Mouse (Mus musculus): ENCODE results near the gene Copz1. TPM values are rescaled to one million over a fixed set of nuclear protein-coding genes. Genes with fewer than 3 reads are reported as not detected.

Copz1 gene
- total and polyA plus RNA-seq, 3 experiments: 80.0 to 271 (median 148) TPM

DNA sequence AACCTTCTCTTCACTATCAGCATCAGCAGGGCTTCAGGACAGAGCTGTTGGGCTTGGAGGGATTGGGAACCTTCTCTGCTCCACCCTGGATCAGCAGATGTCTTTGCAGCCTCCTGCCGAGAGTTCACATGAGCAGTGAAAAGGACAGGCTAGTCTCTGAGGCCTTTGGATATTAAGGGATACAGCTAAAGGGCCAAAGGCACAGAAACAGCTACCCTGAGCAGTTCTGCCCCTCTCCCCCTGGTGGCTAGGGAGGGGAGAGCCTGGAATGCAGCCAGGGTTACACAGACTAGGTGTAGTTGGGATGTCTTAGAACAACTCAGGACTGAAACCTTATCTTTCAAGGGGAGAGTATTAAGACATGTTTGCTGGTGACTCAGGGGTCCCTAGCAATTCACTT, 48.6 kb downstream of the Copz1 start:
- dilution Hi-C loops (cut with MboI; ENCODE audit: extremely low pct_ligation_motif_present, extremely low pct_unique_long_range_greater_than_20kb, low sequenced_read_pairs): no loop called here
- no peaks in the 10 kb centered on the region for H3K27me3 ChIP-seq (replicated peaks)
- no peak overlapping the region for H3K27ac ChIP-seq (ENCODE audit: insufficient read depth, low read depth)
- no peak overlapping the region for H3K4me3 ChIP-seq (replicated peaks in 1 of 3; ENCODE audit: low read depth in 2 of 3, low read length in 2 of 3, poor library complexity in 1 of 3)
- no peaks in the 10 kb centered on the region for H3K9me3 ChIP-seq (replicated peaks; ENCODE audit: low read length)
- no peak overlapping the region for H3K4me2 ChIP-seq (ENCODE audit: insufficient read depth, low read depth, poor library complexity, severe bottlenecking)
- in situ Hi-C loops (cut with MboI; ENCODE audit: low pct_ligation_motif_present, low pct_unique_long_range_greater_than_20kb, low sequenced_read_pairs): no loop called here
- no peak for DNase-seq (ENCODE audit: extremely low read depth)
- no peak overlapping the region for H3K9ac ChIP-seq (ENCODE audit: insufficient read depth, low read depth)
- H3K79me2 ChIP-seq (replicated peaks; ENCODE audit: control insufficient read depth, extremely low read depth, insufficient read depth, poor library complexity, severe bottlenecking): no peaks in the 10 kb centered on the region
- peak; percentile 34 for TF ChIP-seq SMC3 (IDR thresholded peaks at IDR 0.05; ENCODE audit: low read depth, low read length)
- TF ChIP-seq RAD21 (IDR thresholded peaks at IDR 0.05; ENCODE audit: low read depth, low read length): peak; percentile 1
- no peak for TF ChIP-seq POLR2A (IDR thresholded peaks at IDR 0.05; ENCODE audit: low read depth, low read length)
- no peak for TF ChIP-seq ETS1 (conservative IDR thresholded peaks at IDR 0.05; ENCODE audit: low read depth, low read length)
- peak; percentile 62 to 66; a peak in 3 of 4 replicates for TF ChIP-seq CTCF (conservative IDR thresholded peaks at IDR 0.05 in 1 of 2, IDR thresholded peaks at IDR 0.05 in 1 of 2; ENCODE audit: low read depth in 2 of 2, low read length in 2 of 2)
- peaks cover 3 to 72% of the 10 kb centered on the region in 2 experiments for H3K36me3 ChIP-seq (replicated peaks in 1 of 2; ENCODE audit: control insufficient read depth in 1 of 2, insufficient read depth in 1 of 2, low read length in 1 of 2)
- peaks cover 3 to 23% of the 10 kb centered on the region in 2 experiments for H3K4me1 ChIP-seq (ENCODE audit: control insufficient read depth in 1 of 2, insufficient read depth in 2 of 2)

DNA sequence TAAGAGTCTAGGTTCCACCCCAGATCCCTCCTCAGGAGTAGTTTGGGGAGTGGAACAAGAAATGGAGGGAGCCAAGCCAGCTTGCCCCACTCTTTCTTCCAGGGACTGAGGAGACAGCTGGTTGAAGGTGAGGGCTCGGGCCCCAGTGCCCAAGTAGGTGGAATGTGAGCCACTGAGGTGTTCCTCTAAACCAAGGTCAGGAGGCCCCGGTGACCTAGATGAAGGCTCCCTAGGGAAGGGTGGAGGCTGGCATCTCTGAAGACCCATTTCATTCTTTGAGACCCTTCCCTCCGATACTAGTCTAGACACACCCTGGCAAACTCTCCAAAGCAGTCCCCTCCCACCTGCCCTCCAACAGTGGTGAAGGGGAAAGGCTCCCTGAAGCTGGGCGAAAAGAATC, 49.9 kb downstream of the Copz1 start:
- H3K27ac ChIP-seq (ENCODE audit: insufficient read depth, low read depth): no peak overlapping the region
- no peak overlapping the region for H3K9ac ChIP-seq (ENCODE audit: insufficient read depth, low read depth)
- H3K4me3 ChIP-seq (replicated peaks in 1 of 3; ENCODE audit: low read depth in 2 of 3, low read length in 2 of 3, poor library complexity in 1 of 3): peak overlapping the region in 1 of 3 experiments; percentile 52
- TF ChIP-seq SMC3 (IDR thresholded peaks at IDR 0.05; ENCODE audit: low read depth, low read length) (no peak), E2F4 (IDR thresholded peaks at IDR 0.05; ENCODE audit: insufficient replicate concordance, low read depth, low read length) (no peak), CHD2 (IDR thresholded peaks at IDR 0.05; ENCODE audit: low read length) (no peak), EP300 (IDR thresholded peaks at IDR 0.05; ENCODE audit: low read length) (no peak), USF1 (IDR thresholded peaks at IDR 0.05; ENCODE audit: low read depth, low read length) (no peak)
- dilution Hi-C loops (cut with MboI; ENCODE audit: extremely low pct_ligation_motif_present, extremely low pct_unique_long_range_greater_than_20kb, low sequenced_read_pairs) (no loop called here), in situ Hi-C loops (cut with MboI; ENCODE audit: low pct_ligation_motif_present, low pct_unique_long_range_greater_than_20kb, low sequenced_read_pairs) (no loop called here)
- H3K4me2 ChIP-seq (ENCODE audit: insufficient read depth, low read depth, poor library complexity, severe bottlenecking): peak overlapping the region; percentile 90; the same call in 1 of the 2 replicates
- no peaks in the 10 kb centered on the region for H3K9me3 ChIP-seq (replicated peaks; ENCODE audit: low read length)
- peaks cover 3 to 23% of the 10 kb centered on the region in 2 experiments for H3K4me1 ChIP-seq (ENCODE audit: control insufficient read depth in 1 of 2, insufficient read depth in 2 of 2)
- no peaks in the 10 kb centered on the region for H3K27me3 ChIP-seq (replicated peaks)
- H3K79me2 ChIP-seq (replicated peaks; ENCODE audit: control insufficient read depth, extremely low read depth, insufficient read depth, poor library complexity, severe bottlenecking): no peaks in the 10 kb centered on the region
- peaks cover 0 to 64% of the 10 kb centered on the region in 2 experiments for H3K36me3 ChIP-seq (replicated peaks in 1 of 2; ENCODE audit: control insufficient read depth in 1 of 2, insufficient read depth in 1 of 2, low read length in 1 of 2)
- no peak for DNase-seq (ENCODE audit: extremely low read depth)

DNA sequence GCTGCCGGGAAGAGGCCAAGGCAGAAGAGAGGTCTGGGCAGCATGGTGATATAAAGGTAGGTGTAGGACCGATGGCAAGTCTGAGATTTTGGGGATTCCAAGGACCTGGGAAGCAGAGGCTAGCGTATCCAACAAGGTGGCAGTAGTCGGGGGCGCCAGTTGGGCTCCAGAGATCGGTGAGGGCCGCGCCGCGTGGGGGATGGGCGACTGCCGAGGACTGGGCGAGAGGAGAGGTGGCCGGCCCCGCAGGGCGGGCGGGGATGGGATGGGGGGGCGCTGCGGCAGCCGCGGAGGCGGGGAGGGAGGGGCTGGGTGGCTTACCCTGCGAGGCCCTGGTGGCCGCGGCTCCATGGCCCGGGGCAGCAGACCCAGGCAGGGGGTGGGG, 50.5 kb downstream of the Copz1 start:
- Histone ChIP-seq H3K9ac (ENCODE audit: insufficient read depth, low read depth) (peak overlapping the region; percentile 76), H3K27ac (ENCODE audit: insufficient read depth, low read depth) (no peak overlapping the region), H3K4me2 (ENCODE audit: insufficient read depth, low read depth, poor library complexity, severe bottlenecking) (peak overlapping the region; percentile 90), H3K79me2 (replicated peaks; ENCODE audit: control insufficient read depth, extremely low read depth, insufficient read depth, poor library complexity, severe bottlenecking) (no peaks in the 10 kb centered on the region), H3K4me1 (ENCODE audit: control insufficient read depth in 1 of 2, insufficient read depth in 2 of 2) (peaks cover 3 to 23% of the 10 kb centered on the region in 2 experiments), H3K27me3 (replicated peaks) (no peaks in the 10 kb centered on the region), H3K36me3 (replicated peaks in 1 of 2; ENCODE audit: control insufficient read depth in 1 of 2, insufficient read depth in 1 of 2, low read length in 1 of 2) (peaks cover 0 to 57% of the 10 kb centered on the region in 2 experiments), H3K9me3 (replicated peaks; ENCODE audit: low read length) (no peaks in the 10 kb centered on the region), H3K4me3 (replicated peaks in 1 of 3; ENCODE audit: low read depth in 2 of 3, low read length in 2 of 3, poor library complexity in 1 of 3) (peak overlapping the region; percentile 44 to 60 (median 52))
- TF ChIP-seq EP300 (IDR thresholded peaks at IDR 0.05; ENCODE audit: low read length): peak; percentile 6; the same call in 1 of the 2 replicates
- TF ChIP-seq GABPA (IDR thresholded peaks at IDR 0.05; ENCODE audit: insufficient replicate concordance, low read depth, low read length): no peak
- TF ChIP-seq CHD2 (IDR thresholded peaks at IDR 0.05; ENCODE audit: low read length): peak; percentile 39; the same call in 1 of the 2 replicates
- in situ Hi-C loops (cut with MboI; ENCODE audit: low pct_ligation_motif_present, low pct_unique_long_range_greater_than_20kb, low sequenced_read_pairs) (no loop called here), dilution Hi-C loops (cut with MboI; ENCODE audit: extremely low pct_ligation_motif_present, extremely low pct_unique_long_range_greater_than_20kb, low sequenced_read_pairs) (no loop called here)
- no peak for DNase-seq (ENCODE audit: extremely low read depth)
